Mouse (Mus musculus) C2C12 (cell line): ENCODE measurements around the gene Rhoc.

Source experiments
- CTCF ChIP-seq: IDR thresholded peaks from one replicate; pipeline ENCODE4 v1.5.1; 2011; ENCODE audit not compliant: control insufficient read depth, insufficient read depth, insufficient read length
- MAX ChIP-seq: IDR thresholded peaks from one replicate; pipeline ENCODE4 v1.6.1; 2011; ENCODE audit warnings: mild to moderate bottlenecking, control low read depth
- MYOG ChIP-seq: IDR thresholded peaks from one replicate; pipeline ENCODE4 v1.6.1; 2011; ENCODE audit not compliant: control insufficient read depth, insufficient read length; ENCODE audit errors: extremely low read depth

GRCm38 (mm10) chr3:104815346-104815745 is 27.2 kb downstream of the Rhoc start:
- TF ChIP-seq CTCF (no peak), MYOG (no peak), MAX (no peak)
